Mouse (Mus musculus) kidney, adult 2 months (tissue): Measurements from ENCODE around the gene Galntl6.

ENCODE experiments used
- CTCF ChIP-seq: fragments of 200-500 bp; conservative IDR thresholded peaks from 2 replicates; pipeline ENCODE4 v1.5.1; 2011; ENCODE audit warnings: low read depth, mild to moderate bottlenecking, control low read depth, low read length, moderate library complexity, mixed read lengths; ENCODE audit not compliant: insufficient read depth, insufficient read length
- POLR2A ChIP-seq: fragments of 200-500 bp; IDR thresholded peaks from one replicate; pipeline ENCODE4 v1.6.1; 2011; ENCODE audit warnings: low read depth, low read length, control low read depth

DNA sequence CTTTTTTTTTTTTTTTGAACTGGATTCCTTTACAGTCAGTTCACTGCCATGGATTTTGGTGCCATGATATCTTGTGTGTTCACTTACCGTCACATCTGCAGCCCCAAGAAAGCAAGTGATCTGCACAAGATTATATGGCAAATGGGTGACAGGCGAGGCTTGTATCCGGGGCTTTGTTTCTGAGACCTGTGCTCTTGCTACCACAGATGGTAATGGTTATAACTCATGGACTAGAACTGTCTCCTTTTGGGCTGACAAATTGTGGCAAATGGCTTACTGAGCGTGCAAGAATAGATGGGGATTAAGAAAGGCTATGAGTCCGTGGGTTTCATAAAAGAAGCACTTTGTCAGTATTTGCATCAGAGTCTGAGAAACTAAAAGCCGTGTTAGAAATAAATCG is 1096.4 kb downstream of the Galntl6 start:
- no peak for TF ChIP-seq POLR2A
- no peak for TF ChIP-seq CTCF
